Mouse (Mus musculus): ENCODE data around the gene Vmn1r229.

Vmn1r229 gene

DNA sequence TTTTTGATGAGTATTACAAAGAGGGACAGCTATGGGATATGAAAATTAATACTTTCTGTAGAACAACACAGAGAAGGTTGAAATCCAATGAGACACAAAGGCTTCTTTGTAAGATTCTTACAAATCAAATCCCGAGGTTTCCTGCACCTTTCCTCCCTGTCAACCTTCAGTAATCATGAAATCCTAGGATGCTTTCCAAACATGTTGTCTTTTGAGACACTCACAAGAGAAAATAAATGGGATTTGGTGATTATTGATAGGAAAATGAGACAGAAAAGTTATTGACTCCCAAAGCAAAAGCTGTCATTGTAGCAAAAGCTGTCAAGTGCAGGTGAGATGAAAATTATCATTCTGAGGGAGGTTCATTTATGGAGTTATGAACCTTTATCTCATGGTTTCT is at the start of gene Vmn1r229:
Vmn1r229 (plus strand) TSS at position 301 of the 400 bp plus-strand sequence.
- DNase-seq, result no peak

- DNase-seq, result no peak
Observed at GRCm38 (mm10) chr17:20786057-20786456, 25.3 kb upstream of the Vmn1r229 start, which contains the start of gene Vmn1r228. TSS of gene Vmn1r228 (minus strand) at chr17:20786157.

GRCm38 (mm10) chr17:20840144-20840543 is 28.8 kb downstream of the Vmn1r229 start, which contains the start of gene Vmn1r230:
TSS of gene Vmn1r230 (plus strand) at chr17:20840444.
- no peak for DNase-seq
